Mouse (Mus musculus): ENCODE measurements around the gene Gm14326. TPM values are rescaled to one million over a fixed set of nuclear protein-coding genes. Genes with fewer than 3 reads are reported as not detected.

Gene Gm14326
- polyA plus RNA-seq, 1 experiment from 2014 or later: 21.8 TPM

Other genes with a start within 250 kb of the Gm14326 start
- gene Gm14322, start 198.0 kb downstream of the Gm14326 start, polyA plus RNA-seq (2014; fragmentation: Nextera tagmentation; extraction: Ambion mirVana): 6.2 and 8.1 TPM in 2 replicates
- 33.7 and 44.1 TPM in 2 replicates for gene Gm14325, start 117.0 kb downstream of the Gm14326 start, polyA plus RNA-seq (2014; fragmentation: Nextera tagmentation; extraction: Ambion mirVana)
- gene Gm14327, start 60.2 kb downstream of the Gm14326 start, polyA plus RNA-seq (2014; fragmentation: Nextera tagmentation; extraction: Ambion mirVana): 4.5 and 5.6 TPM in 2 replicates
- not detected in 2 replicates for gene Zfp972, start 31.7 kb downstream of the Gm14326 start, polyA plus RNA-seq (2014; fragmentation: Nextera tagmentation; extraction: Ambion mirVana)
- 17.3 and 18.1 TPM in 2 replicates for gene Zfp971, start 66.0 kb upstream of the Gm14326 start, polyA plus RNA-seq (2014; fragmentation: Nextera tagmentation; extraction: Ambion mirVana)
- 14.9 and 15.6 TPM in 2 replicates for gene Zfp931, start 121.2 kb upstream of the Gm14326 start, polyA plus RNA-seq (2014; fragmentation: Nextera tagmentation; extraction: Ambion mirVana)
- gene Phactr3, start 161.7 kb upstream of the Gm14326 start, polyA plus RNA-seq (2014; fragmentation: Nextera tagmentation; extraction: Ambion mirVana): 11.7 TPM in 2 replicates

All from heart, embryonic 11.5 days (tissue).